Mouse (Mus musculus): ENCODE measurements around the gene Wdr73.

DNA sequence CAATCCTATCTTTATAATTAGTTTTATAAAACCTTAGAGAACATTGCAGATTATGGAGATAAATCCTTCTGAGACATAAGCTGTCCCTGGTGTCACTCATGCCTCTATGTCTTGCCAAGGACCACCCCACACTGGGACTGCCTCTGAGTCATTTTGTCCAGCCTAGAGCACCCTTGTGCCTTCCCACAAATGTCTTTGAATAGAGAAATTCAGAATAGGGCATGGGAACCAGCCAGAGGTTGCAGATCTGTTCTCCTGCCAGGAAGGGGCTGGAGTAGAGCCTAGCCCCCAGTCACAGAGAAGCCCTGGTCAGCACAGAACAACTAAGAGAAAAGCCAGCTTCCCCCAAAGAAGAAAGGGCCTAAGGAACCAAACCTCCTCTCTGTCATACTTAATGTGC, 45.8 kb downstream of the Wdr73 start:
- TF ChIP-seq E2F4 (IDR thresholded peaks at IDR 0.05; ENCODE audit: borderline replicate concordance, low read depth, low read length), result no peak
- no peak for TF ChIP-seq CTCF (IDR thresholded peaks at IDR 0.05 in 2 of 3, conservative IDR thresholded peaks at IDR 0.05 in 1 of 3; ENCODE audit: control insufficient read depth in 1 of 3, insufficient read depth in 1 of 3, low read depth in 2 of 3, low read length in 3 of 3, poor library complexity in 1 of 3, severe bottlenecking in 1 of 3)
- no peak for TF ChIP-seq MAZ (IDR thresholded peaks at IDR 0.05; ENCODE audit: low read depth, low read length)
